Comparison of ENCODE assay signal across 28 mouse cellular contexts in the genomic region with DNA sequence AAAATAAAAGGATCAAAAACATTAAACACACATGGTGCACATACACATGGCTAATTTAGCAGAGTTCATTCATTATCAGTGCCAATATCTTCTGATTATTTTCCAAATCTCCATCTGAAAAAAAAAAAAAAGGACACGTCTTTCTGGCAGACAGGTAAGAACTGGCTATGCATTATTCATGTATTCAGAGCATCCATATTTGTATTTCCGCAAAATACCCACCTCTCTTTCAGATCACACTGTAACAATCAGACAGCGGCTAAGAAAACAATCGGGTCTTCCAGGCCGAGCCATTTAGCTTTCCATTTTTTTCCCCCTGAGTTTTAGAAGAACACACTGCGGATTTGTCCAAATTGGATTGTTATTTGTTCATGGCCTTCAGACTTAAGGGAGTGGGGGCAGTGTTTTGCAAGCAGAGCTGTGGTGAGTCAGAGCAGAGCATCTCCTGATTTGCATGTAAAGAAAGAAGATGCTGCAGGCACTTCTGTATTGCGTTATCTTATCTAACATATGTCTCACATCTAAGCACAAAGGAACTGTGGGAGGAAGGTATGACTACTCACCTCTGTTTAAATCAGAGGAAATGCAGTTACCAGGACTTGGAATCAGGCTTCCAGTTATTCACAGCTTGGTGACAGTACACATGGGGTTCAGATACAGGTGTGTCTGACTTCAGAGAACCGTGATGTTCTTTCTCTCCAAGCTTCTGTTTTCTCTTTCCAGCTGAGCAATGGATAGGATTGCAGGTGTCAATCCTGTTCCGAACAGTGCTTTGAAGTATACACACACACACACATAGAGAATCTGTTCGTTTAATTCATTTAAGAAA.
DNase-seq lines count a peak whose midpoint lies in the region; ATAC-seq lines count a peak whose summit lies in the region.
"Had no signal": no experiment of that assay in that cellular context is flagged by ENCODE, and none has a peak within 500 bp of the region (broad histone marks: within the 10 kb centered on the region; RNA-seq: fewer than 3 reads in every experiment).

No protein-coding gene starts in this region.

- H3K4me3 ChIP-seq in midbrain, embryonic 14.5 days (replicated peaks; ENCODE audit: low read depth, low read length) = no peak overlapping the region
- H3K4me3 ChIP-seq: embryonic facial prominence, embryonic 12.5 days; forebrain, embryonic 12.5 days; heart, embryonic 12.5 days; kidney, embryonic 15.5 days; limb, embryonic 15.5 days; liver, embryonic 15.5 days; midbrain, embryonic 12.5 days; stomach, embryonic 15.5 days had no signal

- H3K27ac ChIP-seq in midbrain, embryonic 14.5 days (replicated peaks; ENCODE audit: low read depth, low read length) = peak overlapping the region; percentile 78
- H3K27ac ChIP-seq: embryonic facial prominence, embryonic 12.5 days; forebrain, embryonic 12.5 days; kidney, embryonic 15.5 days; limb, embryonic 15.5 days; liver, embryonic 15.5 days; midbrain, embryonic 12.5 days; stomach, embryonic 15.5 days had no signal

- WGBS in midbrain, embryonic 14.5 days = 65% methylated on average over 10 of the region's 10 CpGs

- intact Hi-C loops in left cerebral cortex, postnatal 25 days (cut with DNase I) = no loop called here
- intact Hi-C loops in left cerebral cortex, postnatal 4 days (cut with DNase I) = no loop called here

- ATAC-seq in frontal cortex, adult (ENCODE audit: low TSS enrichment) = peak; percentile 85
- no peak; the same call in 1 of the 2 replicates for ATAC-seq in midbrain, embryonic 14.5 days (ENCODE audit: low FRiP score, low TSS enrichment)
- ATAC-seq: intestine, postnatal 0 days; Patski had no signal

- no peak for DNase-seq in frontal cortex, postnatal 10 days (ENCODE audit: low spot score in 2 of 2)
- peak; percentile 14 to 29 for DNase-seq in left cerebral cortex, postnatal 25 days (ENCODE audit: low spot score in 2 of 2)
- DNase-seq in left cerebral cortex, postnatal 4 days = no peak
- peak; percentile 10 for DNase-seq in 416B (ENCODE audit: low read depth)
- peak; percentile 51 for DNase-seq in midbrain, embryonic 14.5 days
- DNase-seq in kidney, adult 18-20 months = no peak
- no peak for DNase-seq in lung, postnatal 10 days
- DNase-seq: adrenal gland, adult 2 months; cerebellum, adult 18-20 months; cerebellum, postnatal 25 days; gastrocnemius, postnatal 10 days; heart, postnatal 10 days; kidney, postnatal 36 days; thymus, adult 18-20 months; thymus, postnatal 36 days had no signal

- H3K27me3 ChIP-seq in midbrain, embryonic 14.5 days (ENCODE audit: control insufficient read depth, insufficient read depth, low read length) = no peaks in the 10 kb centered on the region
- H3K27me3 ChIP-seq: CH12.LX; embryonic facial prominence, embryonic 12.5 days; forebrain, embryonic 12.5 days; heart, embryonic 12.5 days; kidney, embryonic 15.5 days; limb, embryonic 15.5 days; liver, embryonic 15.5 days; midbrain, embryonic 12.5 days; stomach, embryonic 15.5 days had no signal

- peaks cover 7% of the 10 kb centered on the region for H3K4me1 ChIP-seq in midbrain, embryonic 14.5 days (ENCODE audit: control insufficient read depth, insufficient read depth, low read length)
- H3K4me1 ChIP-seq: embryonic facial prominence, embryonic 12.5 days; heart, embryonic 12.5 days; kidney, embryonic 15.5 days; limb, embryonic 15.5 days; liver, embryonic 15.5 days; stomach, embryonic 15.5 days had no signal

- no peaks in the 10 kb centered on the region; the same call in 1 of the 2 replicates for H3K9me3 ChIP-seq in midbrain, embryonic 14.5 days (ENCODE audit: control insufficient read depth, low read length)
- H3K9me3 ChIP-seq: embryonic facial prominence, embryonic 12.5 days; limb, embryonic 15.5 days; liver, embryonic 15.5 days; stomach, embryonic 15.5 days had no signal

- no peak overlapping the region for H3K9ac ChIP-seq in midbrain, embryonic 14.5 days (replicated peaks; ENCODE audit: low read length)
- H3K9ac ChIP-seq: embryonic facial prominence, embryonic 12.5 days; forebrain, embryonic 12.5 days; heart, embryonic 12.5 days; kidney, embryonic 15.5 days; limb, embryonic 15.5 days; liver, embryonic 15.5 days; midbrain, embryonic 12.5 days; stomach, embryonic 15.5 days had no signal

- peak overlapping the region; percentile 1; the same call in 1 of the 2 replicates for H3K4me2 ChIP-seq in midbrain, embryonic 14.5 days (ENCODE audit: low read length)
- H3K4me2 ChIP-seq: embryonic facial prominence, embryonic 12.5 days; forebrain, embryonic 12.5 days; heart, embryonic 12.5 days; kidney, embryonic 15.5 days; limb, embryonic 15.5 days; liver, embryonic 15.5 days; midbrain, embryonic 12.5 days; stomach, embryonic 15.5 days had no signal

- H3K36me3 ChIP-seq in midbrain, embryonic 14.5 days (ENCODE audit: control insufficient read depth, insufficient read depth, low read length) = no peaks in the 10 kb centered on the region
- H3K36me3 ChIP-seq: embryonic facial prominence, embryonic 12.5 days; forebrain, embryonic 12.5 days; G1E; heart, embryonic 12.5 days; kidney, embryonic 15.5 days; limb, embryonic 15.5 days; liver, embryonic 15.5 days; midbrain, embryonic 12.5 days; stomach, embryonic 15.5 days had no signal

Comparison
In these comparisons a context has a peak if more than half of its experiments do, and no peak if none do; other contexts are left out.
1. DNase-seq: peak in left cerebral cortex, postnatal 25 days (2 of 2), 416B (single experiment) and midbrain, embryonic 14.5 days (single experiment); none in frontal cortex, postnatal 10 days (0 of 2), left cerebral cortex, postnatal 4 days (single experiment), kidney, adult 18-20 months (single experiment) and lung, postnatal 10 days (single experiment).